Mouse (Mus musculus) neural tube, embryonic 11.5 days (tissue): Measurements from ENCODE around the gene Npw. TPM values are rescaled to one million over a fixed set of nuclear protein-coding genes. Genes with fewer than 3 reads are reported as not detected.

Experiments used
- polyA plus RNA-seq: library from polyadenylated mRNA; unstranded; fragments of >200 nt; fragmentation: Nextera tagmentation; extraction: Ambion mirVana; gene quantifications from 2 replicates; pipeline ENCODE4 v1.2.1, GENCODE M21; 2014

The Npw gene
- polyA plus RNA-seq, 1 experiment from 2014 or later, result not detected

Other genes with a start within 250 kb of the Npw start
- gene Rnps1, start 243.9 kb downstream of the Npw start, polyA plus RNA-seq, result 370 and 385 TPM in 2 replicates
- 54.1 and 61.5 TPM in 2 replicates for gene Eci1, start 231.8 kb downstream of the Npw start, polyA plus RNA-seq
- 2.1 and 2.3 TPM in 2 replicates for gene Dnase1l2, start 215.4 kb downstream of the Npw start, polyA plus RNA-seq
- 17.0 and 21.2 TPM in 2 replicates for gene E4f1, start 188.1 kb downstream of the Npw start, polyA plus RNA-seq
- gene Pgp, start 188.1 kb downstream of the Npw start, polyA plus RNA-seq, result 65.0 and 65.2 TPM in 2 replicates
- 0.33 and 0.51 TPM in 2 replicates for gene Bricd5, start 184.6 kb downstream of the Npw start, polyA plus RNA-seq
- 26.2 and 29.7 TPM in 2 replicates for gene Mlst8, start 179.4 kb downstream of the Npw start, polyA plus RNA-seq
- gene Caskin1, start 169.9 kb downstream of the Npw start, polyA plus RNA-seq, result 7.4 and 8.4 TPM in 2 replicates
- gene Traf7, start 130.5 kb downstream of the Npw start, polyA plus RNA-seq, result 81.2 and 88.1 TPM in 2 replicates
- 1.2 and 1.7 TPM in 2 replicates for gene Rab26, start 124.2 kb downstream of the Npw start, polyA plus RNA-seq
- gene Pkd1, start 108.6 kb downstream of the Npw start, polyA plus RNA-seq, result 20.6 and 29.0 TPM in 2 replicates
- 61.9 and 69.2 TPM in 2 replicates for gene Tsc2, start 25.8 kb downstream of the Npw start, polyA plus RNA-seq
- 13.8 and 15.7 TPM in 2 replicates for gene Nthl1, start 25.8 kb downstream of the Npw start, polyA plus RNA-seq
- 36.7 and 38.8 TPM in 2 replicates for gene Slc9a3r2, start 8.1 kb downstream of the Npw start, polyA plus RNA-seq
- 31.8 and 35.7 TPM in 2 replicates for gene Zfp598, start 11.2 kb upstream of the Npw start, polyA plus RNA-seq
- gene Syngr3, start 31.5 kb upstream of the Npw start, polyA plus RNA-seq, result 14.6 and 18.1 TPM in 2 replicates
- gene Gfer, start 37.7 kb upstream of the Npw start, polyA plus RNA-seq, result 50.8 and 53.0 TPM in 2 replicates
- 1.5 and 1.8 TPM in 2 replicates for gene Noxo1, start 37.8 kb upstream of the Npw start, polyA plus RNA-seq
- gene Tbl3, start 49.2 kb upstream of the Npw start, polyA plus RNA-seq, result 110 and 131 TPM in 2 replicates
- 0.57 TPM in 1 of 2 replicates, not detected in the other for gene Rnf151, start 59.6 kb upstream of the Npw start, polyA plus RNA-seq
- gene Rps2, start 59.7 kb upstream of the Npw start, polyA plus RNA-seq, result 1,370 and 1,378 TPM in 2 replicates
- 213 and 214 TPM in 2 replicates for gene Ndufb10, start 66.0 kb upstream of the Npw start, polyA plus RNA-seq
- gene Rpl3l, start 69.4 kb upstream of the Npw start, polyA plus RNA-seq, result not detected in 2 replicates
- 25.5 and 27.2 TPM in 2 replicates for gene Msrb1, start 78.2 kb upstream of the Npw start, polyA plus RNA-seq
- 0.38 and 0.81 TPM in 2 replicates for gene Hs3st6, start 94.5 kb upstream of the Npw start, polyA plus RNA-seq
- gene Meiob, start 145.8 kb upstream of the Npw start, polyA plus RNA-seq, result not detected in 2 replicates
- 32.9 and 34.5 TPM in 2 replicates for gene Hagh, start 181.7 kb upstream of the Npw start, polyA plus RNA-seq
- 16.2 and 19.0 TPM in 2 replicates for gene Fahd1, start 191.9 kb upstream of the Npw start, polyA plus RNA-seq
- gene Igfals, start 207.5 kb upstream of the Npw start, polyA plus RNA-seq, result 0.24 TPM in 1 of 2 replicates, not detected in the other
- 82.3 and 88.8 TPM in 2 replicates for gene Nubp2, start 227.9 kb upstream of the Npw start, polyA plus RNA-seq
- 45.2 and 49.6 TPM in 2 replicates for gene Spsb3, start 228.2 kb upstream of the Npw start, polyA plus RNA-seq
- gene Eme2, start 236.6 kb upstream of the Npw start, polyA plus RNA-seq, result 28.9 and 29.7 TPM in 2 replicates
- gene Mrps34, start 236.7 kb upstream of the Npw start, polyA plus RNA-seq, result 75.3 and 81.6 TPM in 2 replicates
- gene Nme3, start 238.0 kb upstream of the Npw start, polyA plus RNA-seq, result 38.4 and 57.1 TPM in 2 replicates